Mouse (Mus musculus) urinary bladder, adult 18-20 months (tissue): Measurements from ENCODE around the gene Gpr107.

Experiments
- DNase-seq, 2 experiments: peaks; one replicate each; pipeline ENCODE4 v3.0.0; 2022; ENCODE audit warnings: low spot score in 2 of 2, mixed read lengths in 2 of 2

Gpr107 gene

GRCm38 (mm10) chr2:31245491-31246141 is 93.5 kb downstream of the Gpr107 start, which contains the start of gene Ncs1:
Gene Ncs1, plus strand, starts transcription at chr2:31245823.
- DNase-seq, result peak; percentile 38 to 58

GRCm38 (mm10) chr2:31246251-31246971 is 94.3 kb downstream of the Gpr107 start:
- no peak for DNase-seq

DNA sequence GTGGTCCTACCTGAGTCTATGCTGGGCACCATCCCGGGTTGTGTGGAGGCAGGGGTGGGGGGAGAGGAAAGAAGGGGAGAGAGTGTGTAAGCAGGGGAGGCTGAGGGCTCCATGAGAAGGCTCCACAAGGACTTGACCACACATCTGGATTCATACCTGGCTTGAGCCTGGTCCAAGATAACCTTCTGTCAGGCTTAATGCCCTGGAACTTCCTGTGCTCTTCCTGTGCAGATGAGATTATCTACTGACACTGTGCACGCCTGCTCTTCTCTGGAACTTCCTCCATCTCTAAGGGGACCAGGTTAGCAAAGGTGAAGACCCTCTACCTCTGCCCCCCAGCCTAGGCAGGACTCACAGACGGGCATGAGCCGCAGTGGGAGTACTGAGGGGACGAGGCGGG is 96.7 kb downstream of the Gpr107 start:
- no peak for DNase-seq

- no peak for DNase-seq
Observed at GRCm38 (mm10) chr2:31252167-31252566, 100.1 kb downstream of the Gpr107 start.

- DNase-seq, result no peak
Observed at GRCm38 (mm10) chr2:31253463-31253862, 101.3 kb downstream of the Gpr107 start.

GRCm38 (mm10) chr2:31254806-31255205 is 102.7 kb downstream of the Gpr107 start:
- no peak for DNase-seq

DNA sequence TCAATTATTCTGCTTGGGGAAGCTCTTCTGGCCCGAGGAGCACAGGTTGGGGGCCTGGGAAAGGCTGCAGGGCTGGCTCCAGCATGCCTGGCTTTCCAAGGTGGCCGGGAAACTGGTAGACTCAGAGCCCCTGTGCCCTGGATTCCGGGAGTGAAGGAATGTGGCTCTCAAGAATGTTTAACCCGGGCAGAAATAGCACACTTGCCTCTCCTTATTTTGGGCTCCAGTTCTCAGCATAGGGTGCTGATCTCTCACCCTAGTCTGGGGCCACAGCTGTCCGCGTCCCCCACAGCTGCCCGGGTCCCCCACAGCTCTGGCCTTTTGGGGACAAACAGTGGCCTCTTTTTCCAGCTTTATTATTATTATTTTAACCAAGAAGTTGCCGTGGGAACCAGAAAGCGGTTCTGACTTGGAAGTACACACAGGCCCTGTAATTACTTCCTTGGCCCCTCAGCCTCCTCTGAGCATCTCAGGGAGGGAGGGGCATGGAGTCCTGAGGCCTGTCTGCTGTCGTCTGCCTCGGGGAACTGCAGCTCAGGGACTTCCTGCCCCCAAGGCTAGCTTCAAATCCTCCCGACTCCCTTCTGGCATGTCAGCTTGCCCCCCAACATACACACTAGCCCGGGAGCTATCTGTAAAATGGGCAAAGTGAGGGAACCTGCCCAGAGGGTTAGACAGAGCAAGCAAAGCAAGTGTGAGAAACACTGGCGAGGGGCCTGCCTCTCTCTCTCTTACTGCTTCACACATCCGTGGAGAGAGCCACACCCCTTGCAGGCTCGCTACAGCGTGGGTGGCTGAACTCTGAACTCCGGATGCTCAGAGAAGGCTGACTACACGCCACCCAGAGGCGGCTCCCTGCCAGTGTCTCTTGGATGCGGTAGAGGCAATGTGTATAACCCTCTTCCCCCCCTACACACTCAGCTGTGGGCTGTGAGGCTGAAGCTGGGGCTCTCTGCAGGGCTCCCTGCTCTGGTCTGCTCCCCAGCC is 104.1 kb downstream of the Gpr107 start:
- DNase-seq, result no peak

GRCm38 (mm10) chr2:31257096-31257495 is 105.0 kb downstream of the Gpr107 start:
- DNase-seq, result no peak

- peak; percentile 72 to 75 for DNase-seq
Observed at GRCm38 (mm10) chr2:31258609-31259366, 106.7 kb downstream of the Gpr107 start.

DNA sequence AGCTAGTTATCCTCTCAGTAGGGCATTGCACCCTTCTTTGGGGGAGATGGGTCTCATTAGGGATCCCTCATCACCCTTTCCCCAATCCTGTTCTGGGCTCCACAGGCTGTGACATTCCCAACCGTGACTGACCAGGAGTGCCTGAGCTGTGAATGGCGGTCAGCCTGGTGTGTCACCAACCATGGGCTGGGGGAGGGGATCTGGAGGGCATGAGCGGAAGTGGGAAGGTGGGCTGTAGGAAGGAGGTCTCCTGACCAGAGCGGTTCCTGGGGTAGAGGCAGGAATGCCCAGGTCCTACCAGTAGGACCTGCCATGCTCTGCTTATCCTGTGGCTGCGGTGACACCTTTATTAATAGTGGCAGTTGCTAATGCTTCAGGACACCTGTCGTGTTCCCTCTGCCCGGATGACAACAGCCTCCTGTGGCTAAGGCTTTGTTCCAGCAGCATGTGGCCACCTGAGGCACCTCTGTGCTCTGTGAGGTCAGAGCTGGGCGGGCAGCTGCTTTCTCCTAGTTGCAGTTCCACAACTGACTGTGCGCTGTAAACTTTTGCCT is 107.3 kb downstream of the Gpr107 start:
- no peak for DNase-seq

DNA sequence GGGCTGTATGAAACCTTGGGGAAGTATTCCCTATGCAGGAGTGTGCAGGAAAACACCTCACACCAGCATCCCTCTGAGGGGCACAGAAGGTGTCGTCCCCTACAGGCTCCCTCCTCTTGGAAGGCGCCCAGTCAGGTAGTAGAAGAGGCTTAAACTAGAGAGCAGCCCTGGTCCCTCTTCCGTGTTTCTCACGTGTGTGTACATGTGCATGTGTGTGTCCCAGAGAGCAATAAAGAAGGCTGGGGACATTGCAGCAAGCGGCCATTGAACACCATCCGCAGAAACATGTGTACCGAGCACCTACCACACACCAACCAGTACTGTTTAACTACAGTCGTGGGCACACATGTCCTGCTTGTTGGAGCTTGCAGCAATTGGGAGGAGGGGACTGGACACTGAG is 108.4 kb downstream of the Gpr107 start:
- DNase-seq, result no peak

GRCm38 (mm10) chr2:31263039-31263461 is 110.9 kb downstream of the Gpr107 start:
- DNase-seq, result no peak

DNA sequence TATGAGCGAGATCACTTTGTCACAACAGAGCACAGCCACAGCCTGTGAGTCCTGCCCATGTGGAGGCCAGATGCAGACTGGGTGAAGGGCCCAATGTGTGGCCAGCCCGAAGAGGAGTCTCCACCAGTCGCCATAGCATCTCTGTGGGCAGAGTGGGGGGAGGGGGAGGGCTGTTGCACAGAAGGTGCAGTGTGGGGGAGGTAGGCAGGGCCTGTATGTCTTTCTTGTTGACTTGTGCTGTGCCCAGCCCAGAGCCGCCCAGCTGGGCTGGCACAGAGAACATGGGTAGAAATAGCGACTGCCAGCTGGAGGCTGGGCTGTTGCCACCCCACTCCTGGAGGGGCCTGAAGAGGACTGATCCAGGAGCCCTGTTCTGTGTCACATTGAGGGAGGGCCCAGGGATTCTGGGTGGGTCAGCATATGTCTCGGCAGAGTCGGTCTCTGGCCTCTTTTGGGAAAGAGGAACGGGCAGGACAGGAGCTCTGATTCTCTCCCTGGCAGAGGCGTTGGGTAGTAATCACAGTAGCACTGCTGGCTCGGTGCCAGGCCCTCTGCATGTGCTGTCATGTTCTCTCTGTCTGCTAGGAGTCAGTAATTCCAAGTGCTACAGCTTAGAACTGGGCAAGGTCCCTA is 111.7 kb downstream of the Gpr107 start:
- peak; percentile 68 to 72 for DNase-seq

DNA sequence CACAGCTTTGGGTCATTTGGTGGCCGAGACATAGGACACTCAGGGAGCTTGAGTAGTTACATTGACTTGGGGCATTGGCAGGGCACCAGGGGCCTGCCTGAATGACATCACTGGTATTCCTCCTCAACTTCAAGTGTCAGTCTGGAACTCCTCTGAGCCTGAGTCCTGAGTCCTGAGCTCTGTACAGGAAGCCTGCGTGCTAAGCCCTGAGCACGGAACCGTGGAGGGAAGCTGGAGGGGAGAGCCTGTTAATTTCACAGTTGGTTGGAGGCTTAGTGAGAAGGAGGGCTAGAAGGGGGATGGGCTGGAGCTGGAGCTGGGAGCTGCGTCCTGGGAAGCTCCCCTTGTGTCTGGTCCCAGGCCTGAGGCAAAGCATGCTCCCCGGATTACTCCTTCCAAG is 115.3 kb downstream of the Gpr107 start:
- DNase-seq, result no peak
